Mouse (Mus musculus): ENCODE data around the gene Olfr955. TPM values are rescaled to one million over a fixed set of nuclear protein-coding genes. Genes with fewer than 3 reads are reported as not detected.

Gene Olfr955
- polyA plus RNA-seq (2012; ENCODE audit: low replicate concordance), result not detected in 2 replicates

GRCm38 (mm10) chr9:39471844-39472243, at the start of gene Olfr955:
Gene Olfr955, minus strand, starts transcription at chr9:39471944.

DNA sequence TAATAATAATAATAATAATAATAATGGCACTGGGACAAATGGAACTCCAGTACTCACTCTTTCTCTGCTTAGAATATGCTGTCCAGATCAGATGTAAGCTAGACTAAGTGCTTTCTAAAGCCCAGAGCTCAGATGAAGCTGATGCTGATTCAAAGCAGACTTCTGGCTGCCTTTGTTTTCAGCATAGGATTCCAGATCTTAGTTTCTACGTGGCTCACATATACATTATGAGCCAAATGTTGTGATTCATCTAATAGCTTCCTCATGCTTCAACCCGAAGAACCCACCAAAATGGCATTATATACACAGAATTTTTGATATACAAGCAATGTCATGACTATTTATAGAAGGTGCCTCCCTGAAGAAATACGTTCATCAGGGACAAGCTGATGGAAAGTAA, 43.8 kb upstream of the Olfr955 start, which contains the start of gene Olfr957:
Gene Olfr957, minus strand, starts transcription at position 279 of the 400 bp plus-strand sequence.

DNA sequence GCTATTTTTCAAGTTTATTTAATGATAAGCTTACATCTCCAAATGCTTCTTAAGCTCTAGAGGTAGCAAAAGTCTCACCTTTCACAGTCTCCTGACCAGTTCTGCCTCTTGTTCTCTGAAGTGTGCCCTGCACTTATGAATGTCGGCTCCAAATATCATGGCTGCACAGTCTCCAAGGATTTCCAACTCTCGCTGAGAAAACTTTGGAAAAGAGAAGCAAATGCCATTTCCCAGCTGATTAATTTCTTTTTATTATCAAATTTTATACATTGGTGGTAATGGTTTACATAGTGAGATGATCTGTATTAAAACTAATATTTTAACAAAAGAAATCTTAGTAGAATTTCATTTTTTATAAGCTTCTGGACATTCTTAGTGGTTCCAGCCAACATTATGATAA, 22.2 kb upstream of the Olfr955 start, which contains the start of gene Olfr44:
Gene Olfr44, minus strand, starts transcription at position 101 of the 400 bp plus-strand sequence.

GRCm38 (mm10) chr9:39456401-39456800, 15.3 kb downstream of the Olfr955 start, which contains the start of gene Olfr954:
Gene Olfr954, plus strand, starts transcription at chr9:39456701.

DNA sequence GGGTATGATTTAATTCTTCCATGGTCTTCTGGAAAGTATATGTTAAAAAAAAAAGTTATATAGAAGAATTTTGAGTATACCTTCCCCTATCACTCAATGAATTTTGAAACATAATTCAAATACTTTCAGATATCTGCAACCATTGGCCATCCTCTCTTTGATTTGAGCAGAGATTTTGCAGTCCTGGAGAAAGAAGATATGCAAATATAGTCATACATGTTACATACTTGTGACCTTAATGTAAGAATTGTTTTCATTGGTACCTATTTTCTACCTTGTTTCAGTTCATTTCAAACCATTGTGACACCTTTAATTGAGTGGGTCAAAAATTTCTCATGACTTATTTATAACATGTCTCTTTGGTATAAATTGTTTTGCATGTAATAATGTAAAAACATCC, 44.7 kb downstream of the Olfr955 start, which contains the start of gene Olfr952:
Gene Olfr952, minus strand, starts transcription at position 101 of the 400 bp plus-strand sequence.

Other genes starting within 250 kb of the Olfr955 start
- gene Olfr1537, start 221.9 kb downstream of the Olfr955 start, polyA plus RNA-seq (2012; ENCODE audit: low replicate concordance), result not detected in 2 replicates
- gene Olfr945, start 195.1 kb downstream of the Olfr955 start, polyA plus RNA-seq (2012; ENCODE audit: low replicate concordance), result not detected in 2 replicates
- not detected in 2 replicates for gene Olfr948, start 145.9 kb downstream of the Olfr955 start, polyA plus RNA-seq (2012; ENCODE audit: low replicate concordance)
- gene Olfr951, start 84.5 kb downstream of the Olfr955 start, polyA plus RNA-seq (2012; ENCODE audit: low replicate concordance), result not detected in 2 replicates
- not detected in 2 replicates for gene Olfr952, start 44.8 kb downstream of the Olfr955 start, polyA plus RNA-seq (2012; ENCODE audit: low replicate concordance)
- gene Olfr954, start 15.2 kb downstream of the Olfr955 start, polyA plus RNA-seq (2012; ENCODE audit: low replicate concordance), result not detected in 2 replicates
- not detected in 2 replicates for gene Olfr44, start 22.1 kb upstream of the Olfr955 start, polyA plus RNA-seq (2012; ENCODE audit: low replicate concordance)
- gene Olfr957, start 43.9 kb upstream of the Olfr955 start, polyA plus RNA-seq (2012; ENCODE audit: low replicate concordance), result not detected in 2 replicates
- not detected in 2 replicates for gene Olfr958, start 82.1 kb upstream of the Olfr955 start, polyA plus RNA-seq (2012; ENCODE audit: low replicate concordance)
- not detected in 2 replicates for gene Olfr959, start 103.6 kb upstream of the Olfr955 start, polyA plus RNA-seq (2012; ENCODE audit: low replicate concordance)
- not detected in 2 replicates for gene AW551984, start 132.5 kb upstream of the Olfr955 start, polyA plus RNA-seq (2012; ENCODE audit: low replicate concordance)
- not detected in 2 replicates for gene Olfr148, start 138.7 kb upstream of the Olfr955 start, polyA plus RNA-seq (2012; ENCODE audit: low replicate concordance)
- gene Olfr960, start 149.4 kb upstream of the Olfr955 start, polyA plus RNA-seq (2012; ENCODE audit: low replicate concordance), result not detected in 2 replicates
- gene Olfr961, start 173.1 kb upstream of the Olfr955 start, polyA plus RNA-seq (2012; ENCODE audit: low replicate concordance), result not detected in 2 replicates
- not detected in 2 replicates for gene Olfr963, start 195.3 kb upstream of the Olfr955 start, polyA plus RNA-seq (2012; ENCODE audit: low replicate concordance)
- gene Olfr149, start 235.2 kb upstream of the Olfr955 start, polyA plus RNA-seq (2012; ENCODE audit: low replicate concordance), result not detected in 2 replicates
- not detected in 2 replicates for gene Olfr965, start 239.4 kb upstream of the Olfr955 start, polyA plus RNA-seq (2012; ENCODE audit: low replicate concordance)